Mouse (Mus musculus): ENCODE results near the gene Nop56. TPM values are rescaled to one million over a fixed set of nuclear protein-coding genes. Genes with fewer than 3 reads are reported as not detected.

Nop56 gene
- polyA plus RNA-seq, 1 experiment: 105 TPM

- H3K4me2 ChIP-seq (ENCODE audit: low read depth): no peak overlapping the region
- no peaks in the 10 kb centered on the region for H3K36me3 ChIP-seq (ENCODE audit: control insufficient read depth, insufficient read depth)
- no peak overlapping the region for H3K4me3 ChIP-seq
- H3K79me2 ChIP-seq (ENCODE audit: control insufficient read depth, insufficient read depth): no peaks in the 10 kb centered on the region
- no peak overlapping the region for H3ac ChIP-seq (ENCODE audit: control insufficient read depth, insufficient read length)
- no peak for TF ChIP-seq TCF12 (IDR thresholded peaks at IDR 0.05; ENCODE audit: insufficient read depth, poor library complexity, severe bottlenecking)
- no peak for TF ChIP-seq POLR2A (IDR thresholded peaks at IDR 0.05; ENCODE audit: insufficient read length, low read depth)
- TF ChIP-seq POLR2AphosphoS2 (IDR thresholded peaks at IDR 0.05; ENCODE audit: insufficient read length, low read depth): no peak
- TF ChIP-seq E2F4 (IDR thresholded peaks at IDR 0.05; ENCODE audit: insufficient read depth): no peak
- TF ChIP-seq CEBPB (IDR thresholded peaks at IDR 0.05; ENCODE audit: insufficient read depth, poor library complexity, severe bottlenecking): no peak
- TF ChIP-seq MAX (IDR thresholded peaks at IDR 0.05; ENCODE audit: low read depth): no peak
- no peak for TF ChIP-seq USF1 (IDR thresholded peaks at IDR 0.05; ENCODE audit: low read depth)
- peaks cover 16% of the 10 kb centered on the region for H3K27me3 ChIP-seq (ENCODE audit: control insufficient read depth, insufficient read depth, insufficient read length)
These were observed 12.3 kb upstream of the Nop56 start for GRCm38 (mm10) chr2:130261914-130262313.

GRCm38 (mm10) chr2:130262398-130262797 lies 11.8 kb upstream of the Nop56 start:
- Histone ChIP-seq H3K79me2 (ENCODE audit: control insufficient read depth, insufficient read depth) (no peaks in the 10 kb centered on the region), H3ac (ENCODE audit: control insufficient read depth, insufficient read length) (no peak overlapping the region), H3K36me3 (ENCODE audit: control insufficient read depth, insufficient read depth) (no peaks in the 10 kb centered on the region), H3K27me3 (ENCODE audit: control insufficient read depth, insufficient read depth, insufficient read length) (peaks cover 16% of the 10 kb centered on the region), H3K4me2 (ENCODE audit: low read depth) (no peak overlapping the region), H3K4me3 (no peak overlapping the region)
- TF ChIP-seq REST (IDR thresholded peaks at IDR 0.05; ENCODE audit: insufficient read depth, insufficient read length) (no peak), SRF (IDR thresholded peaks at IDR 0.05; ENCODE audit: control insufficient read depth, insufficient read length, low read depth) (no peak), TCF12 (IDR thresholded peaks at IDR 0.05; ENCODE audit: insufficient read depth, poor library complexity, severe bottlenecking) (no peak), CEBPB (IDR thresholded peaks at IDR 0.05; ENCODE audit: insufficient read depth, poor library complexity, severe bottlenecking) (no peak), E2F4 (IDR thresholded peaks at IDR 0.05; ENCODE audit: insufficient read depth) (no peak), MAX (IDR thresholded peaks at IDR 0.05; ENCODE audit: low read depth) (no peak), TCF3 (IDR thresholded peaks at IDR 0.05; ENCODE audit: insufficient read length, low read depth) (no peak), POLR2AphosphoS2 (IDR thresholded peaks at IDR 0.05; ENCODE audit: insufficient read length, low read depth) (no peak), USF1 (IDR thresholded peaks at IDR 0.05; ENCODE audit: low read depth) (no peak), MYOG (IDR thresholded peaks at IDR 0.05; ENCODE audit: control insufficient read depth in 1 of 3, insufficient read depth in 1 of 3, insufficient read length in 2 of 3, low read depth in 2 of 3) (no peak), POLR2A (IDR thresholded peaks at IDR 0.05; ENCODE audit: insufficient read length, low read depth) (no peak)

- Histone ChIP-seq H3K4me3 (no peak overlapping the region), H3K79me2 (ENCODE audit: control insufficient read depth, insufficient read depth) (no peaks in the 10 kb centered on the region), H3ac (ENCODE audit: control insufficient read depth, insufficient read length) (no peak overlapping the region), H3K27me3 (ENCODE audit: control insufficient read depth, insufficient read depth, insufficient read length) (peaks cover 26% of the 10 kb centered on the region), H3K36me3 (ENCODE audit: control insufficient read depth, insufficient read depth) (no peaks in the 10 kb centered on the region), H3K4me2 (ENCODE audit: low read depth) (no peak overlapping the region)
- TF ChIP-seq POLR2AphosphoS2 (IDR thresholded peaks at IDR 0.05; ENCODE audit: insufficient read length, low read depth) (no peak), E2F4 (IDR thresholded peaks at IDR 0.05; ENCODE audit: insufficient read depth) (no peak), MYOD1 (IDR thresholded peaks at IDR 0.05; ENCODE audit: control insufficient read depth in 1 of 3, insufficient read length in 2 of 3, low read depth in 2 of 3) (no peak), POLR2A (IDR thresholded peaks at IDR 0.05; ENCODE audit: insufficient read length, low read depth) (no peak), TCF12 (IDR thresholded peaks at IDR 0.05; ENCODE audit: insufficient read depth, poor library complexity, severe bottlenecking) (no peak), CEBPB (IDR thresholded peaks at IDR 0.05; ENCODE audit: insufficient read depth, poor library complexity, severe bottlenecking) (no peak), USF1 (IDR thresholded peaks at IDR 0.05; ENCODE audit: low read depth) (no peak), REST (IDR thresholded peaks at IDR 0.05; ENCODE audit: insufficient read depth, insufficient read length) (no peak), TCF3 (IDR thresholded peaks at IDR 0.05; ENCODE audit: insufficient read length, low read depth) (no peak), MYOG (IDR thresholded peaks at IDR 0.05; ENCODE audit: control insufficient read depth in 1 of 3, insufficient read depth in 1 of 3, insufficient read length in 2 of 3, low read depth in 2 of 3) (no peak), MAX (IDR thresholded peaks at IDR 0.05; ENCODE audit: low read depth) (no peak), SRF (IDR thresholded peaks at IDR 0.05; ENCODE audit: control insufficient read depth, insufficient read length, low read depth) (no peak)
These were observed 8.7 kb upstream of the Nop56 start for GRCm38 (mm10) chr2:130265520-130265919.

GRCm38 (mm10) chr2:130268074-130268473 lies 6.2 kb upstream of the Nop56 start:
- Histone ChIP-seq H3ac (ENCODE audit: control insufficient read depth, insufficient read length) (no peak overlapping the region), H3K79me2 (ENCODE audit: control insufficient read depth, insufficient read depth) (no peaks in the 10 kb centered on the region), H3K36me3 (ENCODE audit: control insufficient read depth, insufficient read depth) (no peaks in the 10 kb centered on the region), H3K4me2 (ENCODE audit: low read depth) (no peak overlapping the region), H3K27me3 (ENCODE audit: control insufficient read depth, insufficient read depth, insufficient read length) (peaks cover 19% of the 10 kb centered on the region), H3K4me3 (no peak overlapping the region)
- TF ChIP-seq MAX (IDR thresholded peaks at IDR 0.05; ENCODE audit: low read depth) (no peak), USF1 (IDR thresholded peaks at IDR 0.05; ENCODE audit: low read depth) (no peak), POLR2A (IDR thresholded peaks at IDR 0.05; ENCODE audit: insufficient read length, low read depth) (no peak), TCF3 (IDR thresholded peaks at IDR 0.05; ENCODE audit: insufficient read length, low read depth) (no peak), E2F4 (IDR thresholded peaks at IDR 0.05; ENCODE audit: insufficient read depth) (no peak), SRF (IDR thresholded peaks at IDR 0.05; ENCODE audit: control insufficient read depth, insufficient read length, low read depth) (no peak), MYOD1 (IDR thresholded peaks at IDR 0.05; ENCODE audit: control insufficient read depth in 1 of 3, insufficient read length in 2 of 3, low read depth in 2 of 3) (no peak), MYOG (IDR thresholded peaks at IDR 0.05; ENCODE audit: control insufficient read depth in 1 of 3, insufficient read depth in 1 of 3, insufficient read length in 2 of 3, low read depth in 2 of 3) (no peak), TCF12 (IDR thresholded peaks at IDR 0.05; ENCODE audit: insufficient read depth, poor library complexity, severe bottlenecking) (no peak), CEBPB (IDR thresholded peaks at IDR 0.05; ENCODE audit: insufficient read depth, poor library complexity, severe bottlenecking) (no peak), REST (IDR thresholded peaks at IDR 0.05; ENCODE audit: insufficient read depth, insufficient read length) (no peak), POLR2AphosphoS2 (IDR thresholded peaks at IDR 0.05; ENCODE audit: insufficient read length, low read depth) (no peak)

GRCm38 (mm10) chr2:130273732-130274131 lies 498 bp upstream of the Nop56 start:
- H3K27me3 ChIP-seq (ENCODE audit: control insufficient read depth, insufficient read depth, insufficient read length): peaks cover under 1% of the 10 kb centered on the region
- H3K36me3 ChIP-seq (ENCODE audit: control insufficient read depth, insufficient read depth): peaks cover 21% of the 10 kb centered on the region
- TF ChIP-seq USF1 (IDR thresholded peaks at IDR 0.05; ENCODE audit: low read depth): peak; percentile 78
- no peak for TF ChIP-seq POLR2AphosphoS2 (IDR thresholded peaks at IDR 0.05; ENCODE audit: insufficient read length, low read depth)
- peak; percentile 21 for TF ChIP-seq MAX (IDR thresholded peaks at IDR 0.05; ENCODE audit: low read depth)
- H3K4me3 ChIP-seq: peak overlapping the region; percentile 98
- H3K4me2 ChIP-seq (ENCODE audit: low read depth): peak overlapping the region; percentile 87
- peak overlapping the region; percentile 71 for H3ac ChIP-seq (ENCODE audit: control insufficient read depth, insufficient read length)
- H3K79me2 ChIP-seq (ENCODE audit: control insufficient read depth, insufficient read depth): peaks cover 37% of the 10 kb centered on the region
